Mouse (Mus musculus) liver, postnatal 0 days (tissue): ENCODE results near the gene 1520401A03Rik. TPM values are rescaled to one million over a fixed set of nuclear protein-coding genes. Genes with fewer than 3 reads are reported as not detected.

ENCODE experiments used
- ATAC-seq: fragments of 200-750 bp; cut with Nextera tagmentation; 2 replicates; pipeline ENCODE4 v1.8.0; 2017; ENCODE audit warnings: mild to moderate bottlenecking, moderate library complexity
- DNase-seq: peaks from one replicate; pipeline ENCODE4 v3.0.0-alpha.2; 2016
- H3K27ac ChIP-seq: fragments of 300-500 bp; sonication (generic); 2 replicates; pipeline ENCODE4 v1.5.1; 2014; ENCODE audit warnings: antibody characterized with exemption, moderate library complexity, mild to moderate bottlenecking, low read depth
- H3K27me3 ChIP-seq: fragments of 300-500 bp; sonication (generic); 2 replicates; pipeline ENCODE4 v1.6.1; 2014; ENCODE audit warnings: low read length, control low read depth, mixed read lengths; ENCODE audit not compliant: insufficient read depth
- H3K36me3 ChIP-seq: fragments of 300-500 bp; sonication (generic); replicated peaks from 2 replicates; pipeline ENCODE4 v1.6.1; 2014; ENCODE audit warnings: mild to moderate bottlenecking, control low read depth, low read length, moderate library complexity, mixed read lengths; ENCODE audit not compliant: insufficient read depth
- H3K4me1 ChIP-seq: fragments of 300-500 bp; sonication (generic); 2 replicates; pipeline ENCODE4 v1.6.1; 2014; ENCODE audit warnings: antibody characterized with exemption, mild to moderate bottlenecking, control low read depth; ENCODE audit not compliant: insufficient read depth
- H3K4me2 ChIP-seq: fragments of 300-500 bp; sonication (generic); 2 replicates; pipeline ENCODE4 v1.6.1; 2014; ENCODE audit warnings: low read depth, mild to moderate bottlenecking, low read length, moderate library complexity, mixed read lengths
- H3K4me3 ChIP-seq: fragments of 300-500 bp; sonication (generic); 2 replicates; pipeline ENCODE4 v1.5.1; 2014; ENCODE audit warnings: low read depth, low read length
- H3K9ac ChIP-seq: fragments of 300-500 bp; sonication (generic); replicated peaks from 2 replicates; pipeline ENCODE4 v1.6.1; 2014; ENCODE audit warnings: mild to moderate bottlenecking, moderate library complexity
- H3K9me3 ChIP-seq: fragments of 300-500 bp; sonication (generic); 2 replicates; pipeline ENCODE4 v1.6.1; 2016; ENCODE audit warnings: mild to moderate bottlenecking, control low read depth, low read length, mixed read lengths
- CTCF ChIP-seq: sonication (generic); IDR thresholded peaks from 2 replicates; pipeline ENCODE4 v1.5.1; 2016; ENCODE audit warnings: antibody characterized with exemption, low read depth
- EP300 ChIP-seq: IDR thresholded peaks from 2 replicates; pipeline ENCODE4 v1.6.1; 2016; ENCODE audit warnings: antibody characterized with exemption, low read depth, mild to moderate bottlenecking
- WGBS: fragments of 180-500 bp; shearing (Covaris S2); extraction: QIAGEN DNeasy Blood & Tissue Kit; methylation state at CpG from one replicate; pipeline ENCODE4 v1.1.7; 2014; ENCODE audit not compliant: insufficient replicate concordance; 5-methylcytosine and 5-hydroxymethylcytosine counted together
- polyA plus RNA-seq: library from polyadenylated mRNA; unstranded; fragments of >200 nt; fragmentation: Nextera tagmentation; extraction: Ambion mirVana; gene quantifications from 2 replicates; pipeline ENCODE4 v1.2.1, GENCODE M21; 2015

1520401A03Rik gene
- polyA plus RNA-seq, 1 experiment from 2014 or later, result not detected

DNA sequence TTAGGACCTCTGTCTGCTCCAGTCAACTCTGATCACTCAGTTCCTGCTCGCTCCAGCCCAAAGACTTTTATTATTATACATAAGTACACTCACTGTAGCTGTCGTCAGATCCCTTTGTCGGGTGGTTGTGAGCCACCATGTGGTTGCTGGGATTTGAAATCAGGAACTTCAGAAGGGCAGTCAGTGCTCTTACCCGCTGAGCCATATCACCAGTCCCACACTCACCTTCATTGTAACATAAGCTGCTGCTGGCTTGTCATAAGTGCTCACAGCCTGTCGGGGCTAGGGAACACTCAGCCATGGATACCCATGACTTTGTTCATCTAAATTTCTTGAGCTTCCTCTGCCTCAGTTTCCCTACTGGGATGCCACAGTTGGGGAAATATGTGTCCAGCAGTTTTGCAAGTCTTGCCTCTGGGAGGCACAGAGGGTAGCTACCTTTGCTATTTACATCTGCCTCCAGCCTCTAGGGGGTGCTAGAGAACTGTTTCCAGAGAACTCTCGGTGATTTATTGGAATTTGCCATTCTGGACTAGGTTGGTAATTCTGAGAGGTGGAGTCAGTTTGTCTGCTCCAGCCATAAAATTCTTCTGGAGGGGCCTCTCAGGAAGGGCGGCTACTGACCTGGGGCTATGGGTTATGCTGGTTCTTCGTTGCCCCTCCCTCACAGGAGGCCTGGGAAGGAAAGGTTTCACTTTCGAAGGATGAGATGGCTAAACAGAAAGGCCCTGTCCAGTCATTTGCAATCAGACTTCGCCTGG, 26.2 kb upstream of the 1520401A03Rik start:
- 20% methylated on average over 10 of the region's 10 CpGs for WGBS
- ATAC-seq (peak; percentile 71), DNase-seq (peak; percentile 72)
- H3K9ac ChIP-seq, result no peak overlapping the region; the same call in 1 of the 2 replicates
- H3K4me3 ChIP-seq, result peak overlapping the region; percentile 42
- H3K4me2 ChIP-seq, result peak overlapping the region; percentile 67
- H3K36me3 ChIP-seq, result 0 out of 2 replicates have a peak, but pooled peaks cover 4% of the 10 kb centered on the region
- H3K27me3 ChIP-seq, result peaks cover 33% of the 10 kb centered on the region
- H3K9me3 ChIP-seq, result no peaks in the 10 kb centered on the region
- TF ChIP-seq EP300, result no peak
- TF ChIP-seq CTCF, result peak; percentile 90
- H3K27ac ChIP-seq, result no peak overlapping the region
- H3K4me1 ChIP-seq, result peaks cover 14% of the 10 kb centered on the region

DNA sequence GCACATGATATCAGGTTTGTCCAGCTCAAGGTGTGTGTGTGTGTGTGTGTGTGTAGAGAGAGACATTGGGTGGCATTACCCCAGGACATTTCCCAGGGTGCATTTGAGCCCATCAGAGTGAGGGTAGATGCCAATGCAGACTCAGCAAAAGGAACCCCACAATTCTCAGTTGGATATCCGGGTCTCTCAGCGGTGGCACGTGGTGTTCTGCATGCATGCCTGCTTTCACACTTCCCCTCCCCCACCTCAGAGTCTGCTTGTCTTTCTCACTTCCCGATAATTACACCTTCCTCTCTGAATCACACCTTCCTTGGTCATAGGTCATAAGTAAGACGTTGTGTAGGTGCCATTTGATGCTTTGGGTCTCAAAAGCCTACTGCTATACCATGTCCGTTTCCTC, 25.4 kb upstream of the 1520401A03Rik start:
- ATAC-seq, result no peak
- H3K4me1 ChIP-seq, result peaks cover 14% of the 10 kb centered on the region
- H3K9me3 ChIP-seq, result no peaks in the 10 kb centered on the region
- no peak overlapping the region for H3K9ac ChIP-seq
- peaks cover 40% of the 10 kb centered on the region for H3K27me3 ChIP-seq
- DNase-seq, result no peak
- WGBS, result 19% methylated on average over 6 of the region's 6 CpGs
- TF ChIP-seq CTCF, result no peak
- TF ChIP-seq EP300, result no peak
- H3K4me3 ChIP-seq, result no peak overlapping the region
- no peak overlapping the region for H3K27ac ChIP-seq
- no peaks in the 10 kb centered on the region for H3K36me3 ChIP-seq
- H3K4me2 ChIP-seq, result no peak overlapping the region

DNA sequence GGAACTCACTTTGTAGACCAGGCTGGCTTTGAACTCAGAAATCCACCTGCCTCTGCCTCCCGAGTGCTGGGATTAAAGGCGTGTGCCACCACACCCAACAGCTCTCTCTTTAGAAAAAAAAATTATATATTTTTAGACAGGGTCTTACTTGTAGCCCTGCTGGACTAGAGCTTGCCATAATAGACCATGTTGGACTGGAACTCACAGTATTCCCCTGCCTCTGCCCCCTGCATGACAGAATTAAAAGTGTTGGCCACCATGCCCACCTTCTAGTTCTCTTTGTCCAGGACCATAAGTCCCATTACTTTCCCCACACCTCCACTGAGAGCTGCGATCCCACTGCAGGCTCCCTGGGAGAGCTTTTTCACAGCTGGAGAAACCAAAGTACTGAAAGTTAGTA, 24.9 kb upstream of the 1520401A03Rik start:
- peaks cover 46% of the 10 kb centered on the region for H3K27me3 ChIP-seq

DNA sequence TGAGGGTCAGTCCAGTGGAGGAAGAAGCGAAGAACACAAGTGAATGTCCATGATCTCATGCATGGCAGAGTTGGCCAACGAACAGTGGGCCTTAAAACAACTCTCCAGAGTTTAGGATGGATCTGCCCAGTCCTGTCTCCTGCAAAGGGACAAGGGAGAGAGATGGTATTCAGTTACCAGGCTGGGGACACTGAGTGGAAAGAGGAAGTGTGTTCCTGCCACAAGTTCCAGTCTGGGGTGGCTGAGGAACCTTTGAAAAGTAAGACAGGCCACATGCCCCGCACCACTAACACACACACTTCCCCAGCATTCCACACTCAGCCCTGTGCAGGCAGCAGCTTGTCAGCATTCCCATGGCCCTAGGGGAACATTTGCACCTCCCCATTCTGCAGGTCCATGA, 24.2 kb upstream of the 1520401A03Rik start:
- Histone ChIP-seq H3K4me2 (no peak overlapping the region), H3K27me3 (peaks cover 53% of the 10 kb centered on the region), H3K36me3 (no peaks in the 10 kb centered on the region), H3K9ac (no peak overlapping the region), H3K4me3 (no peak overlapping the region), H3K4me1 (peaks cover 19% of the 10 kb centered on the region), H3K27ac (no peak overlapping the region), H3K9me3 (no peaks in the 10 kb centered on the region)
- 70% methylated on average over 3 of the region's 3 CpGs for WGBS
- TF ChIP-seq CTCF, result no peak
- no peak for TF ChIP-seq EP300
- DNase-seq, result no peak
- ATAC-seq, result no peak

More for the DNA sequence above, 24.9 kb upstream of the 1520401A03Rik start:
- Histone ChIP-seq H3K36me3 (no peaks in the 10 kb centered on the region), H3K9ac (no peak overlapping the region), H3K9me3 (no peaks in the 10 kb centered on the region), H3K4me2 (no peak overlapping the region), H3K27ac (no peak overlapping the region), H3K4me3 (no peak overlapping the region), H3K4me1 (peaks cover 16% of the 10 kb centered on the region)
- ATAC-seq (no peak), DNase-seq (no peak)
- WGBS, result 70% methylated on average over 3 of the region's 3 CpGs
- TF ChIP-seq CTCF, result no peak
- no peak for TF ChIP-seq EP300

DNA sequence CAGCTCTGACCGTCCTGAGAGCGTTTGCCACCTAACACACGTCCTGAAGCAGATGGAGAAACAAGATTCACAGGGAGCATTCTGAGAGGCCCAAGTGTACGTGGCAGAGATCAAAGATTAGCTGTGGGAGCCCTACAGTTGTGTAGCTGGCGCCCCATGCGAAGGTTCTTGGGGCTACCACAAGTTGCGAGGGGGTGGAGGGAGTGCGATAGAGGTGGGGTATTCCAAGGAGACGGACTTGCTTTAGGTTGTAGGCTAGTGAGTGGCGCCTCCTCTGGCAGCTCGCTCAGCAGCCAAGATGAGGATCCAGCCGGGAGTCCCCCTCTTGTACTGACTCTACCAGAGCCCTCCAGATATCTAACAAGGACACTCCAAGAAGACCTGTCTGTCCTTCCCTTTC, 23.7 kb upstream of the 1520401A03Rik start:
- H3K4me3 ChIP-seq, result no peak overlapping the region

DNA sequence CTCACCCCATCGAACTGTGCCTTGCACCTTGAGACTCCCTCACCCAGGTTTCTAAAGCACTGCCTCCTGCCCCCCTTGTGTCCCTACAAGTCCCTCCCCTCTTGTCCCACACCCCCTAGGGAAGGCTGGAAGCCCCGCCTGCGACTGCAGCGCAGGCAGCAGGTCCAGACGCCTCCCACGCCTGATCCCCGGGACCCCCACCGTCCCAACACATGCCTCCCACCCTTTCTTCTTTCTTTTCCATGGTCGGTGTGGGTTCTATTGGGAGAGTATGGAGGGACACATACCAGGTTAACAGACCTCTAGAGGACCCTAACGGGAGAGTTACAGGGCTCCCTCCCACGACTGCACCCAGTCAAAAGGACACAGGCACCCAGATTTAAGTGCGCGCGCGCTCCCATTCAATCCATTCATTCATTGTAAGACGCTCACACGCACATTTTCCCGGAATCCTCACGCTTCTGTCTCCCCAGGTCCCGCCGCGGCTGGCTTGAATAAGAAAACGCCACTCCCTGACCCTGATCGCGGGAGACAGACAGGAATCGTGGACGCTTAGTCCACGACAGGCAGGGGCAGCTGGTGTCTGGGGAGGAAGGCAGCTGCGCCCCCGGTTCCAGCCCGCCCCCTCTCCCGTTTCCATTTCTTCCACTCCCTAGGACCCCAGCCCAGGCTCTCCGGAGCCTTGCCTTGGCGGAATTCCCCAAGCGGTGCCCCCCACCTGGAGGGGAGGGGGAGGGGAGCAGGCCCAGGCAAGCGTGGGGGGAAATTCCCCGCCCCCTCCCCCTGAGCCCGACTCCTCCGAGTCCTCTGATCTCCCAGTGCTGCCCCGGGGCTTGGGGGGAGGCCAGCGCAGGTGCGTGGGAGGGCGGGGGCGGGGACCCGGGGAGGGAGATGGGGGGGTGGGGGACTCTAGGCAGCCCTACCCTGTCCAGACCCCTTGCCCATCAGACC, 23.0 kb upstream of the 1520401A03Rik start, which contains the start of gene Kremen2:
TSS of gene Kremen2 (minus strand) at position 533 of the 951 bp plus-strand sequence.
- Histone ChIP-seq H3K4me1 (peaks cover 24% of the 10 kb centered on the region), H3K4me2 (peak within 1 kb of the TSS; percentile 47), H3K9me3 (no peaks in the 10 kb centered on the region), H3K27me3 (peaks cover 64% of the 10 kb centered on the region), H3K27ac (no peak within 1 kb of the TSS), H3K9ac (no peak within 1 kb of the TSS; the same call in 1 of the 2 replicates), H3K36me3 (no peaks in the 10 kb centered on the region), H3K4me3 (peak within 1 kb of the TSS; percentile 30)
- ATAC-seq (no peak), DNase-seq (no peak)
- 3% methylated on average over 39 of the region's 45 CpGs for WGBS
- no peak for TF ChIP-seq EP300
- no peak for TF ChIP-seq CTCF

More for the DNA sequence above, 23.7 kb upstream of the 1520401A03Rik start:
- peak overlapping the region; percentile 47; the same call in 1 of the 2 replicates for H3K4me2 ChIP-seq
- peaks cover 19% of the 10 kb centered on the region for H3K4me1 ChIP-seq
- H3K9me3 ChIP-seq, result no peaks in the 10 kb centered on the region
- H3K36me3 ChIP-seq, result no peaks in the 10 kb centered on the region
- no peak overlapping the region for H3K27ac ChIP-seq
- TF ChIP-seq EP300 (no peak), CTCF (peak; percentile 24; the same call in 1 of the 2 replicates)
- peaks cover 58% of the 10 kb centered on the region for H3K27me3 ChIP-seq
- DNase-seq (no peak), ATAC-seq (no peak)
- 15% methylated on average over 12 of the region's 12 CpGs for WGBS
- no peak overlapping the region for H3K9ac ChIP-seq
